Mouse (Mus musculus): ENCODE data around the gene Kdm4c. TPM values are rescaled to one million over a fixed set of nuclear protein-coding genes. Genes with fewer than 3 reads are reported as not detected.

Gene Kdm4c
- polyA plus RNA-seq, 1 experiment from 2014 or later = 12.3 TPM

GRCm38 (mm10) chr4:74252245-74253105, 10.2 kb downstream of the Kdm4c start:
- peak overlapping the region; percentile 93 for H3K27ac ChIP-seq (ENCODE audit: low read length)
- peak overlapping the region; percentile 83 for H3K4me2 ChIP-seq (ENCODE audit: low read depth, low read length)
- H3K4me3 ChIP-seq (ENCODE audit: low read length) = peak overlapping the region; percentile 97
- H3K27me3 ChIP-seq (ENCODE audit: control insufficient read depth, insufficient read depth, low read length) = no peaks in the 10 kb centered on the region
- ATAC-seq (replicated peaks; ENCODE audit: extremely low read depth, insufficient read depth, low FRiP score) = peak; percentile 49
- no peaks in the 10 kb centered on the region for H3K36me3 ChIP-seq (ENCODE audit: control insufficient read depth, insufficient read depth)
- peaks cover 7% of the 10 kb centered on the region for H3K4me1 ChIP-seq (ENCODE audit: control insufficient read depth, insufficient read depth, low read length)
- 1% methylated on average over 46 of the region's 46 CpGs for WGBS
- H3K9me3 ChIP-seq (replicated peaks; ENCODE audit: control insufficient read depth, low read length) = no peaks in the 10 kb centered on the region
- H3K9ac ChIP-seq (ENCODE audit: low read length) = peak overlapping the region; percentile 94

GRCm38 (mm10) chr4:74257882-74258281, 15.6 kb downstream of the Kdm4c start:
- H3K36me3 ChIP-seq (ENCODE audit: control insufficient read depth, insufficient read depth) = no peaks in the 10 kb centered on the region
- H3K27ac ChIP-seq (ENCODE audit: low read length) = no peak overlapping the region
- no peak overlapping the region for H3K4me2 ChIP-seq (ENCODE audit: low read depth, low read length)
- H3K9ac ChIP-seq (ENCODE audit: low read length) = no peak overlapping the region
- H3K4me3 ChIP-seq (ENCODE audit: low read length) = no peak overlapping the region
- WGBS = 67% methylated on average over 5 of the region's 5 CpGs
- no peaks in the 10 kb centered on the region for H3K9me3 ChIP-seq (replicated peaks; ENCODE audit: control insufficient read depth, low read length)
- ATAC-seq (replicated peaks; ENCODE audit: extremely low read depth, insufficient read depth, low FRiP score) = no peak
- peaks cover 12% of the 10 kb centered on the region for H3K4me1 ChIP-seq (ENCODE audit: control insufficient read depth, insufficient read depth, low read length)
- no peaks in the 10 kb centered on the region for H3K27me3 ChIP-seq (ENCODE audit: control insufficient read depth, insufficient read depth, low read length)

DNA sequence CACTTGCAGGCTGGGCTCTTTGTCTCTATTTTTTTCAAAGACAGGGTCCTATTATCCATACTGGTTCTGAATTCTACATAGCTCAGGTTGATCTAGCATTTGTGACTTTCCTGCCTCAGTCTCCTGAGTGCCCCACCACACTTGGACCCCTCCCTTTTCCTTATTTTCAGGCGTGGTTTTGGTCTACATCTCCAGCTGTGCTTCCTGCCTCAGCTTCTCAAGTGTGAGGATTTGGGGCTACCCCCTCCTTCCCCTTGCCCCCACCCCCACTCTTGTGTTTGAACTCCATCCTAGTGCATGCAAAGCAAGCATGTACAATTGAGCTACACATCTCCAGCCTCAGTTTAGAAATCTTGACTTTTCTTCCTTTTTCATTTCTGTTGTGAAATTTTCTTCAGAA, 16.2 kb downstream of the Kdm4c start:
- Histone ChIP-seq H3K4me3 (ENCODE audit: low read length) (no peak overlapping the region), H3K4me2 (ENCODE audit: low read depth, low read length) (no peak overlapping the region), H3K4me1 (ENCODE audit: control insufficient read depth, insufficient read depth, low read length) (peaks cover 9% of the 10 kb centered on the region), H3K27me3 (ENCODE audit: control insufficient read depth, insufficient read depth, low read length) (no peaks in the 10 kb centered on the region), H3K36me3 (ENCODE audit: control insufficient read depth, insufficient read depth) (0 out of 2 replicates have a peak, but pooled peaks cover 2% of the 10 kb centered on the region), H3K9ac (ENCODE audit: low read length) (no peak overlapping the region), H3K9me3 (replicated peaks; ENCODE audit: control insufficient read depth, low read length) (no peaks in the 10 kb centered on the region), H3K27ac (ENCODE audit: low read length) (no peak overlapping the region)
- ATAC-seq (replicated peaks; ENCODE audit: extremely low read depth, insufficient read depth, low FRiP score) = no peak
- 65% methylated on average over 1 of the region's 1 CpGs for WGBS

DNA sequence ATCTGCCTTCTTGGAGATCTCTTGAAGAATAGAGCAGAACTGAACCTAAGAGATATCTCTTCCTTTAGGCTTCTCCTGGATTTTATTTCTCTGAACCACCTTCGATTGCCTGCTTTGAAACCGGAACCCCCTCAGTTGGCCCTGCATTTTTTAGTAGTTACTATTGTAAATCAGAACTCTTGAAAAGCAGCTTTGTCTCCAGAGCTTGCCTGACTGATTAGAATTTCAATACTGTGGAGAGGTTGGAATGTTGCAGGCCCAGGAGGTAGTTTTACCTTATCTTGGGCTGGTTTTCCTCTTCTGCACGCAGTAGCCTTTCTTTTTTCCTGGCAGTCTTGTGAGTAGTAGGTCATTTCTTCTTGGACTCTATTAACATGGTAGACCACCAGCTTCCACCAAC, 17.0 kb downstream of the Kdm4c start:
- H3K9ac ChIP-seq (ENCODE audit: low read length) = no peak overlapping the region
- no peak overlapping the region for H3K4me2 ChIP-seq (ENCODE audit: low read depth, low read length)
- no peaks in the 10 kb centered on the region for H3K27me3 ChIP-seq (ENCODE audit: control insufficient read depth, insufficient read depth, low read length)
- no peak overlapping the region for H3K27ac ChIP-seq (ENCODE audit: low read length)
- no peak overlapping the region for H3K4me3 ChIP-seq (ENCODE audit: low read length)
- 39% methylated on average over 3 of the region's 3 CpGs for WGBS
- peaks cover 7% of the 10 kb centered on the region; the same call in 1 of the 2 replicates for H3K4me1 ChIP-seq (ENCODE audit: control insufficient read depth, insufficient read depth, low read length)
- no peaks in the 10 kb centered on the region for H3K9me3 ChIP-seq (replicated peaks; ENCODE audit: control insufficient read depth, low read length)
- 0 out of 2 replicates have a peak, but pooled peaks cover 4% of the 10 kb centered on the region for H3K36me3 ChIP-seq (ENCODE audit: control insufficient read depth, insufficient read depth)
- no peak; the same call in 1 of the 2 replicates for ATAC-seq (replicated peaks; ENCODE audit: extremely low read depth, insufficient read depth, low FRiP score)

- Histone ChIP-seq H3K9ac (ENCODE audit: low read length) (no peak overlapping the region), H3K4me1 (ENCODE audit: control insufficient read depth, insufficient read depth, low read length) (peaks cover 7% of the 10 kb centered on the region; the same call in 1 of the 2 replicates), H3K27ac (ENCODE audit: low read length) (no peak overlapping the region), H3K27me3 (ENCODE audit: control insufficient read depth, insufficient read depth, low read length) (no peaks in the 10 kb centered on the region), H3K9me3 (replicated peaks; ENCODE audit: control insufficient read depth, low read length) (no peaks in the 10 kb centered on the region), H3K4me3 (ENCODE audit: low read length) (no peak overlapping the region), H3K36me3 (ENCODE audit: control insufficient read depth, insufficient read depth) (peaks cover 9% of the 10 kb centered on the region), H3K4me2 (ENCODE audit: low read depth, low read length) (no peak overlapping the region)
- no peak for ATAC-seq (replicated peaks; ENCODE audit: extremely low read depth, insufficient read depth, low FRiP score)
Measured at GRCm38 (mm10) chr4:74261879-74262278, 19.6 kb downstream of the Kdm4c start.

DNA sequence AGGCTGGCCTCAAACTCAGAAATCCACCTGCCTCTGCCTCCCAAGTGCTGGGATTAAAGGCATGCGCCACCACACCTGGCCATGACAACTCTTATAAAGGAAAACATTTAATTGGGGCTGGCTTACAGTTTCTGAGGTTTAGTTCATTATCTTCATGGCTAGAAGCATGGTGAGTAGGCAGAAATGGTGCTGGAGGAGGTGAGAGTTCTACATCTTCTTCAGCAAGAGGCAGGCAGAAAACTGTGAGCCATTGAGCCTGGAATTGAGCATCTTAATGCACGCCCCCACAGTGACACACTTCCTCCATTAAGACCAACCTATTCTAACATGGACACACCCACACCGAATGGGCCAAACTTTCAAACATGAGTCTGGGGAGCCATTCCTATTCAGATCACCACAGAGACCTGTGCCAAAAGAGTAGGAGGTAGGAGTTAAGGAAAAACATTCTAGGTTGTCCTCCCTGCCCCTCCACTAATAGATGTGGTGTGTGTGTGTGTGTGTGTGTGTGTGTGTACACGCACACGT, 22.2 kb downstream of the Kdm4c start:
- H3K27ac ChIP-seq (ENCODE audit: low read length) = no peak overlapping the region
- no peak for ATAC-seq (replicated peaks; ENCODE audit: extremely low read depth, insufficient read depth, low FRiP score)
- H3K4me1 ChIP-seq (ENCODE audit: control insufficient read depth, insufficient read depth, low read length) = peaks cover 4% of the 10 kb centered on the region; the same call in 1 of the 2 replicates
- no peaks in the 10 kb centered on the region for H3K27me3 ChIP-seq (ENCODE audit: control insufficient read depth, insufficient read depth, low read length)
- no peak overlapping the region for H3K4me3 ChIP-seq (ENCODE audit: low read length)
- no peak overlapping the region for H3K4me2 ChIP-seq (ENCODE audit: low read depth, low read length)
- 94% methylated on average over 5 of the region's 5 CpGs for WGBS
- H3K9me3 ChIP-seq (replicated peaks; ENCODE audit: control insufficient read depth, low read length) = no peaks in the 10 kb centered on the region
- H3K9ac ChIP-seq (ENCODE audit: low read length) = no peak overlapping the region
- H3K36me3 ChIP-seq (ENCODE audit: control insufficient read depth, insufficient read depth) = peaks cover 9% of the 10 kb centered on the region

GRCm38 (mm10) chr4:74271180-74271579, 28.9 kb downstream of the Kdm4c start:
- H3K4me2 ChIP-seq (ENCODE audit: low read depth, low read length) = no peak overlapping the region
- no peak overlapping the region for H3K27ac ChIP-seq (ENCODE audit: low read length)
- no peak for ATAC-seq (replicated peaks; ENCODE audit: extremely low read depth, insufficient read depth, low FRiP score)
- H3K27me3 ChIP-seq (ENCODE audit: control insufficient read depth, insufficient read depth, low read length) = no peaks in the 10 kb centered on the region
- no peak overlapping the region for H3K4me3 ChIP-seq (ENCODE audit: low read length)
- no peaks in the 10 kb centered on the region for H3K9me3 ChIP-seq (replicated peaks; ENCODE audit: control insufficient read depth, low read length)
- peaks cover 11% of the 10 kb centered on the region for H3K36me3 ChIP-seq (ENCODE audit: control insufficient read depth, insufficient read depth)
- WGBS = 85% methylated on average over 5 of the region's 5 CpGs
- no peaks in the 10 kb centered on the region for H3K4me1 ChIP-seq (ENCODE audit: control insufficient read depth, insufficient read depth, low read length)
- no peak overlapping the region for H3K9ac ChIP-seq (ENCODE audit: low read length)

- Histone ChIP-seq H3K36me3 (ENCODE audit: control insufficient read depth, insufficient read depth) (peaks cover 3% of the 10 kb centered on the region; the same call in 1 of the 2 replicates), H3K9ac (ENCODE audit: low read length) (no peak overlapping the region), H3K4me1 (ENCODE audit: control insufficient read depth, insufficient read depth, low read length) (no peaks in the 10 kb centered on the region), H3K27me3 (ENCODE audit: control insufficient read depth, insufficient read depth, low read length) (no peaks in the 10 kb centered on the region), H3K4me3 (ENCODE audit: low read length) (no peak overlapping the region), H3K9me3 (replicated peaks; ENCODE audit: control insufficient read depth, low read length) (no peaks in the 10 kb centered on the region), H3K4me2 (ENCODE audit: low read depth, low read length) (no peak overlapping the region), H3K27ac (ENCODE audit: low read length) (no peak overlapping the region)
- no peak for ATAC-seq (replicated peaks; ENCODE audit: extremely low read depth, insufficient read depth, low FRiP score)
- WGBS = 91% methylated on average over 1 of the region's 1 CpGs
Measured at GRCm38 (mm10) chr4:74277486-74277885, 35.2 kb downstream of the Kdm4c start.

DNA sequence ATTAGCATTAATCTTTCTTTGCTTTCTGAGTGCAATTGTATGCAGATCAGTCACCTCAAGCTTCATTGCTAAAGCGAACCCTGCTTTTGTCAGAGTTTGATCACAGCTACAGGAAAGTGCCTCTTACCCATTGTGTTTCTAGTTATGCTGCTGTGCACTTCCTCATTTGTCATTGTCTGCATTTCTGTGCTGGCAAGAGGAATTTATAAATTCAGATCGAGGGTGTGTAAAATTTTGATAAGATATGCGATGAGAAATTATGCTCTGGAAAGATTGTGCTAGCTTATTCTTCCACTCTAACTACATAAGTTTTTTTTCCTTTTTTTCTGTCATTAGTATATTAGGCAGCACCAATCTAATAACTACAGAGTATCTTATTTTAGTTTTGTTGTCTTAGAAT, 37.9 kb downstream of the Kdm4c start:
- H3K27me3 ChIP-seq (ENCODE audit: control insufficient read depth, insufficient read depth, low read length) = no peaks in the 10 kb centered on the region
- no peaks in the 10 kb centered on the region for H3K4me1 ChIP-seq (ENCODE audit: control insufficient read depth, insufficient read depth, low read length)
- H3K4me3 ChIP-seq (ENCODE audit: low read length) = no peak overlapping the region
- no peak overlapping the region for H3K27ac ChIP-seq (ENCODE audit: low read length)
- H3K36me3 ChIP-seq (ENCODE audit: control insufficient read depth, insufficient read depth) = no peaks in the 10 kb centered on the region; the same call in 1 of the 2 replicates
- ATAC-seq (replicated peaks; ENCODE audit: extremely low read depth, insufficient read depth, low FRiP score) = no peak
- H3K4me2 ChIP-seq (ENCODE audit: low read depth, low read length) = no peak overlapping the region
- H3K9ac ChIP-seq (ENCODE audit: low read length) = no peak overlapping the region
- H3K9me3 ChIP-seq (replicated peaks; ENCODE audit: control insufficient read depth, low read length) = no peaks in the 10 kb centered on the region
- WGBS = 64% methylated on average over 3 of the region's 3 CpGs
